Mouse (Mus musculus) gastrocnemius, postnatal 10 days (tissue): ENCODE results near the gene Sox15. TPM values are rescaled to one million over a fixed set of nuclear protein-coding genes. Genes with fewer than 3 reads are reported as not detected.
A peak's percentile ranks its signal among the peaks of the same experiment; 100 is the strongest.

Experiments
- DNase-seq: peaks from one replicate; pipeline ENCODE4 v3.0.0; 2021; ENCODE audit warnings: mixed read lengths
- total RNA-seq, 2 experiments: library from RNA; stranded (reverse); gene quantifications; 2 replicates each; pipeline ENCODE4 v1.2.3; 2021

Gene Sox15
- total RNA-seq, 2 experiments from 2014 or later = 0.32 TPM; not detected in 1

- no peak for DNase-seq
These were observed 25.2 kb downstream of the Sox15 start for GRCm38 (mm10) chr11:69680136-69680855.

- DNase-seq = peak; percentile 97
These were observed 26.4 kb downstream of the Sox15 start, which contains the start of gene Senp3 for GRCm38 (mm10) chr11:69681314-69682208. TSS of gene Senp3 (minus strand) at chr11:69682084.

GRCm38 (mm10) chr11:69682209-69682839 is 27.2 kb downstream of the Sox15 start:
- DNase-seq = no peak

- peak; percentile 88 for DNase-seq
These were observed 27.9 kb downstream of the Sox15 start for GRCm38 (mm10) chr11:69682840-69683533.

GRCm38 (mm10) chr11:69683576-69683975 is 28.5 kb downstream of the Sox15 start:
- DNase-seq = no peak

- DNase-seq = peak; percentile 29
These were observed 29.1 kb downstream of the Sox15 start for GRCm38 (mm10) chr11:69684128-69684745.

GRCm38 (mm10) chr11:69684936-69685335 is 29.8 kb downstream of the Sox15 start:
- DNase-seq = no peak

GRCm38 (mm10) chr11:69685526-69686148 is 30.5 kb downstream of the Sox15 start, which contains the start of gene Tnfsf13:
TSS of gene Tnfsf13 (minus strand) at chr11:69685784.
- DNase-seq = peak; percentile 71

GRCm38 (mm10) chr11:69686377-69686776 is 31.3 kb downstream of the Sox15 start:
- peak; percentile 92 for DNase-seq

- no peak for DNase-seq
These were observed 31.9 kb downstream of the Sox15 start for GRCm38 (mm10) chr11:69687061-69687460.

- DNase-seq = no peak
These were observed 34.8 kb downstream of the Sox15 start for GRCm38 (mm10) chr11:69689891-69690290.

- DNase-seq = no peak
These were observed 37.2 kb downstream of the Sox15 start for GRCm38 (mm10) chr11:69692196-69692811.

GRCm38 (mm10) chr11:69692863-69693262 is 37.7 kb downstream of the Sox15 start:
- DNase-seq = no peak

GRCm38 (mm10) chr11:69693421-69693965 is 38.4 kb downstream of the Sox15 start:
- no peak for DNase-seq

- DNase-seq = no peak
These were observed 39.9 kb downstream of the Sox15 start for GRCm38 (mm10) chr11:69695046-69695360.

GRCm38 (mm10) chr11:69695361-69696181 is 40.5 kb downstream of the Sox15 start, which contains the start of the genes Tnfsf12 and Tnfsfm13:
TSS of gene Tnfsf12 (minus strand) at chr11:69695849.
TSS of gene Tnfsfm13 (minus strand) at chr11:69696098.
- peak; percentile 76 for DNase-seq

GRCm38 (mm10) chr11:69697396-69697795 is 42.3 kb downstream of the Sox15 start:
- DNase-seq = no peak

- DNase-seq = no peak
These were observed 43.5 kb downstream of the Sox15 start for GRCm38 (mm10) chr11:69698574-69698973.

GRCm38 (mm10) chr11:69699595-69699994 is 44.5 kb downstream of the Sox15 start:
- no peak for DNase-seq
